Mouse (Mus musculus) midbrain, embryonic 15.5 days (tissue): Measurements from ENCODE around the gene Hspg2. TPM values are rescaled to one million over a fixed set of nuclear protein-coding genes. Genes with fewer than 3 reads are reported as not detected.

ENCODE experiments used
- ATAC-seq: fragments of 200-750 bp; cut with Nextera tagmentation; replicated peaks from 2 replicates; pipeline ENCODE4 v1.8.0; 2017; ENCODE audit warnings: moderate TSS enrichment
- H3K27ac ChIP-seq: fragments of 300-500 bp; sonication (generic); 2 replicates; pipeline ENCODE4 v1.5.1; 2015; ENCODE audit warnings: mild to moderate bottlenecking, inconsistent platforms
- H3K27me3 ChIP-seq: fragments of 300-500 bp; sonication (generic); replicated peaks from 2 replicates; pipeline ENCODE4 v1.6.1; 2015; ENCODE audit warnings: inconsistent platforms
- H3K36me3 ChIP-seq: fragments of 300-500 bp; sonication (generic); replicated peaks from 2 replicates; pipeline ENCODE4 v1.6.1; 2015; ENCODE audit warnings: inconsistent platforms
- H3K4me1 ChIP-seq: fragments of 300-500 bp; sonication (generic); 2 replicates; pipeline ENCODE4 v1.6.1; 2015; ENCODE audit warnings: inconsistent platforms
- H3K4me2 ChIP-seq: fragments of 300-500 bp; sonication (generic); 2 replicates; pipeline ENCODE4 v1.6.1; 2015; ENCODE audit warnings: inconsistent platforms, mild to moderate bottlenecking, moderate library complexity
- H3K4me3 ChIP-seq: fragments of 300-500 bp; sonication (generic); 2 replicates; pipeline ENCODE4 v1.5.1; 2015; ENCODE audit warnings: mild to moderate bottlenecking, inconsistent platforms
- H3K9ac ChIP-seq: fragments of 300-500 bp; sonication (generic); 2 replicates; pipeline ENCODE4 v1.6.1; 2015; ENCODE audit warnings: mild to moderate bottlenecking, inconsistent platforms
- H3K9me3 ChIP-seq: fragments of 300-500 bp; sonication (generic); 2 replicates; pipeline ENCODE4 v1.6.1; 2016; ENCODE audit warnings: inconsistent platforms
- WGBS: fragments of 180-500 bp; shearing (Covaris S2); methylation state at CpG from one replicate; pipeline ENCODE4 v1.1.7; 2015; ENCODE audit warnings: mixed read lengths; 5-methylcytosine and 5-hydroxymethylcytosine counted together
- polyA plus RNA-seq: library from polyadenylated mRNA; unstranded; fragments of >200 nt; fragmentation: Nextera tagmentation; extraction: Ambion mirVana; gene quantifications from 2 replicates; pipeline ENCODE4 v1.2.1, GENCODE M21; 2015

Hspg2 gene
- polyA plus RNA-seq, 1 experiment from 2014 or later = 4.1 TPM

DNA sequence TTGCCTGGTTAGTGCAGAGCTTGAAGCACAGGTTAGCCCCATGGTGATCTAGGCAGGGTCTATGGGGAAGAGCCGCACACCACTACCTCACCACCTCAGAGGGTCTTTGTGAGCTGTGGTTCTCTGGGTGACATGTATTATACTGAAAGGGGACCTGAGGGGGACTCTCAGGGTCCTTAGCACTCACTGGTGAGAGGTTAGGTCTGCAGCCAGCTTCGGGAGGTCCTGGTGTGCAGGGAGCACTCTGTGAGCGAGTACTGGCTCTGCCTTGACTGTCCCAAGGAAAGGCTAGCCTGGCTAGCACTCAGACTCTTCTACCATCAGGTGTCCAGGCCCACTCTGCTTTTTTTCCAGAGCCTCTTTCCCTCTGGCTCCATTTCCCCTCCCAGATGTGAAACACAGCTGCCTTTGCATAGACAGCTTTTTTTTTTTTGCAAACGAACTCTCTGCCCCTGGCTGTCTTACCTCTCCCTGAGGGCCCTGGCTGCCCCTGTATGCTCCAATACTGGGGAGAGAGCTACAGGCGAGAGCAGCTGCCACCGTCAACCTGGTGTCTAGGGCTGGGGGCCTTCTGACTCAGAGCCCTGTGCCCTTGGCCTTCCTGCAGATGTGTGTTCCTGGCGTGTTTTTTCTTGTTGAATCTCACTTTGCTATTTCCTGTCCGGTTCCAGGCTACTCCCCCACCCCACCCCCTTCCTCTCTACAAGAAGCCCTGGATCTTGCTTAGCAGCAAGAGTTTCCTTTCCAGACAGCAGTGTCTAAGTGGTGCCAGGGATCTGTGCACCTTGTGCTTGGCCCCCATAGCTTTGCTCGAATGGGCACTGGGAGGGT is 29.5 kb downstream of the Hspg2 start:
- Histone ChIP-seq H3K4me3 (no peak overlapping the region), H3K4me1 (peaks cover 12% of the 10 kb centered on the region; the same call in 1 of the 2 replicates), H3K9ac (no peak overlapping the region), H3K9me3 (no peaks in the 10 kb centered on the region), H3K4me2 (no peak overlapping the region), H3K36me3 (no peaks in the 10 kb centered on the region), H3K27me3 (no peaks in the 10 kb centered on the region), H3K27ac (no peak overlapping the region; the same call in 1 of the 2 replicates)
- WGBS = 79% methylated on average over 9 of the region's 9 CpGs
- ATAC-seq = no peak

DNA sequence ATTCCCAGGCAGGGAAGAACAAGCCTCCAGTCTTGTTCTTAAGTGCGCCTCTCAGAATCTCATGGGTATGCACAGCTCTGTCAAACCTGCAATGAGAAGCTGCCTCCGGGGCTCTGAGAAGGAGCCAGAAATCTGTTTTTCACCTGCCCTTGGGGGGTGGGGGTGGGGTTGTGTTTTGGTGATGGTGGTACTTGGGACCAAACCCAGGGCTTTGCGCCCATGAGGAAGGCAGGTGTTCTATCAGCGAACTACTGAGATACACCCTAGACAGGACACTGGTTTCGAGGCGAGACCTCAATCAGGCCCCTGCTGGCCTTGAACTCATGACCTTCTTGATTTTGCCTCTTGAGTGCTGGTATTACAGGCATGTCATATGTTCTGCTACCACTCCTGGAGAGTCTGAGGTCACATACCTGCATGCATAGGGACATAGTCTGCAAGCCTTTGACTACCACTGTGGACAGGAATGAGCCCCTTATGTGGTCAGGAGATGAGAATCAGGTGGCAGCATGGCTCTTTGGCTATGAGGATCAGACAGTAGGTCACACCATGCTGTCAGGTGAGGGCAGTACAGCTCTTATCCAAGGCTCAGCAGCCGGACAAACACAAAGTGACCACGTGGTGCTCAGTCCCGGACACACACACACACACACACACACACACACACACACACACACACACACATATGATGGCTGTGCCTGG is 30.5 kb downstream of the Hspg2 start:
- ATAC-seq = no peak

DNA sequence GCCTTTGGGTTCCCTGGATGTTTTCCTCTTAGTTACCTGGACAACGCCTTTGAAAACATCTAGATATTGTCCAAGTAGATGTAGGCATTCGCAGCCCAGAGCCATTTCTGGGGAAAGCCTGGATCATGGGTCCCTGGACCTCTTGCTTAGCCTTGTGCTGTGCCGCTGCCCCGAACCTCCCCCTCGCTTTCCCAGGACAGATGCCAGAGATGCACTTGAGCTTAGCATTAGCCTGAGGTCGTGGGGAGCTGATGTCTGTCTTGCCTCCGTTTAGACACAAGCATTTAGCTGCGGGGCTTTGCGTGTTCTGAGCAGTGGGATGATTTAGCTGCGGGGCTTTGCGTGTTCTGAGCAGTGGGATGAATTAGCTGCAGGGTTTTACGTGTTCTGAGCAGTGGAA is 31.6 kb downstream of the Hspg2 start:
- Histone ChIP-seq H3K9me3 (no peaks in the 10 kb centered on the region), H3K36me3 (no peaks in the 10 kb centered on the region), H3K27me3 (no peaks in the 10 kb centered on the region), H3K4me2 (no peak overlapping the region), H3K4me1 (peaks cover 2% of the 10 kb centered on the region; the same call in 1 of the 2 replicates), H3K9ac (no peak overlapping the region), H3K4me3 (no peak overlapping the region), H3K27ac (no peak overlapping the region)
- 79% methylated on average over 12 of the region's 12 CpGs for WGBS
- ATAC-seq = no peak

More for the DNA sequence above, 30.5 kb downstream of the Hspg2 start:
- Histone ChIP-seq H3K4me2 (no peak overlapping the region), H3K9ac (no peak overlapping the region), H3K36me3 (no peaks in the 10 kb centered on the region), H3K27me3 (no peaks in the 10 kb centered on the region), H3K27ac (no peak overlapping the region), H3K4me1 (peaks cover 12% of the 10 kb centered on the region; the same call in 1 of the 2 replicates), H3K4me3 (no peak overlapping the region), H3K9me3 (no peaks in the 10 kb centered on the region)
- 89% methylated on average over 9 of the region's 9 CpGs for WGBS

DNA sequence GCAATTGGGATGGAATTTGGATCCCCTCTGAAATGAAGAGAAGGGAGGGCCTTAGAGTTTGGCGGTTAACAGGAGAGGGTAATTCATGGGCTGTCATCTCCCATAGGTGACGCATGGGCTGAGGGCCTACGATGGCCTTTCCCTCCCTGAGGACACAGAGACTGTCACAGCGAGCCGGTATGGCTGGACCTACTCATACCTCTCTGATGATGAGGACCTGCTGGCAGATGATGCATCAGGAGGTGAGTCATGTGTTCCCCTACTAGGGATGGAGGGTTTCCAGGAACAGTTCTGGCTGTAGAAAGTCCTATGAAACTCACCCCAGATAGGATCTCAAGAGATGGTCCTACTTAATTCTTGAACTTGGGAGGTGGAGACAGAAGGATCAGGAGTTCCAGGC is 32.4 kb downstream of the Hspg2 start:
- no peak overlapping the region for H3K4me2 ChIP-seq
- 98% methylated on average over 5 of the region's 5 CpGs for WGBS
- H3K4me3 ChIP-seq = no peak overlapping the region
- no peaks in the 10 kb centered on the region for H3K27me3 ChIP-seq
- no peak for ATAC-seq
- H3K27ac ChIP-seq = no peak overlapping the region
- no peaks in the 10 kb centered on the region for H3K4me1 ChIP-seq
- no peak overlapping the region for H3K9ac ChIP-seq
- H3K9me3 ChIP-seq = no peaks in the 10 kb centered on the region
- no peaks in the 10 kb centered on the region for H3K36me3 ChIP-seq

DNA sequence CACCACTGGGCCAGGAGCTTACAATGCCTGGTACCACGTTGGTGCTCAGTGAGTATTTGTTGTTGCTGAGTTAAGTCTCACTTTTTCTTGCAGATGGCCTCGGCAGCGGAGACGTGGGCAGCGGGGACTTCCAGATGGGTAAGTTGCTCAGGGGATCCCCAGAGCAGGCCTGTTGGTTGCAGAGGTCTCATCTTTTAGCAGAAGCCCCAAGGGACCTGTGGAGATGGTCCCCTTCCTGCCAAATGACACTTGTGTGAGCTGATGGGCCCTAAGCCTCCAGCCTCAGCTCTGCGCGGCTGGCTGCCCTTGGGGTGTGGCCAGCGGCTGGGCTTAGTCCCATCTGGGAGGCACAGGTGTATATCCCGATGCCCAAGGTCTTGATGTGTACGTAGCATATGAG is 33.6 kb downstream of the Hspg2 start:
- Histone ChIP-seq H3K4me1 (no peaks in the 10 kb centered on the region), H3K9ac (no peak overlapping the region), H3K4me2 (no peak overlapping the region), H3K27me3 (no peaks in the 10 kb centered on the region), H3K36me3 (no peaks in the 10 kb centered on the region), H3K27ac (no peak overlapping the region), H3K4me3 (no peak overlapping the region), H3K9me3 (no peaks in the 10 kb centered on the region)
- no peak for ATAC-seq
- WGBS = 88% methylated on average over 10 of the region's 10 CpGs

DNA sequence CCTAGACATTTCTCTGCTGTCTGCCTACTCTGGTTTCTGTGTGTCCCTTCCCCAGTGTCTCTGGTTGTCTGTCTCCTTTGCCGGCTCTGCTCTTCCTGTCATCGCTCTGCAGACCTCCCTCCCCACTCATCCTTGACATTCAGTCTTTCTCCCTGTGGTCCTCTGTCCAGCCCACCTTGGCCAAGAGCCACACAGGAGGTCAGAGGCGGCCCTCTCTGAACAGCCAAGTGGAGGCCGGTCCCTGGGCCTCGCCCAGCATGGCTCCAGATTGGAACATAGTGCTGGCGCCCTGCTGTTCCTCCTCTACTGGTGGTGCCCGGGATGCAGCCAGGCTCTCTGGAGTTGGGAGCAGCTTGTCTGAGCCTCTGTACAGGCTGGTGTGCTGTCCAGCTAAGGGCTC is 34.2 kb downstream of the Hspg2 start:
- 82% methylated on average over 7 of the region's 7 CpGs for WGBS
- Histone ChIP-seq H3K9ac (no peak overlapping the region), H3K36me3 (no peaks in the 10 kb centered on the region), H3K9me3 (no peaks in the 10 kb centered on the region), H3K4me3 (no peak overlapping the region), H3K27me3 (no peaks in the 10 kb centered on the region), H3K4me1 (no peaks in the 10 kb centered on the region), H3K27ac (no peak overlapping the region), H3K4me2 (no peak overlapping the region)
- no peak for ATAC-seq

DNA sequence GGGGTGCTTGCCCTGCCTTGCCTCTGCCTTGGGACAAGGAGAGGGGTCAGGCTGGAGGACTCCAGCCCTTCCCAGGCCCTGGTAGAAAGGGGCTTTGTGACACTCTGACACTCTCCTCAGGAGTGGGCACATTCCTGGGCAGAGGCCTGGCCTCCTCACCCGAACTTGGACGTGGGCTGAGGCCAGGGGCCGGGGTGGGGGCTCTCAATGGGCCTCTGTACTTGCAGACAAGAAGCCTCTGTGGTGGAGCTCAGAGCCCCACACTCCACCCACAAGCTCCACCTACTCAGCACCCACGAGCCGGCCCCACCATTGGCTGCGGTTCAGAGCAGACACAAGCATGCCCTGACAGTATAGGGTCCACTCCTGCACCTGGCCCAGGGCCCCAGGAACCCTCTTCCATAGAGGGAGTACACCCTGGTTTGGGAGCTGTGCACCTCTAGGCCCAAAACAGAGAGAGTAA is 35.0 kb downstream of the Hspg2 start:
- Histone ChIP-seq H3K9ac (no peak overlapping the region), H3K27me3 (no peaks in the 10 kb centered on the region), H3K4me3 (no peak overlapping the region), H3K9me3 (no peaks in the 10 kb centered on the region), H3K36me3 (no peaks in the 10 kb centered on the region), H3K4me2 (no peak overlapping the region), H3K27ac (no peak overlapping the region), H3K4me1 (no peaks in the 10 kb centered on the region)
- 82% methylated on average over 6 of the region's 6 CpGs for WGBS
- ATAC-seq = no peak

DNA sequence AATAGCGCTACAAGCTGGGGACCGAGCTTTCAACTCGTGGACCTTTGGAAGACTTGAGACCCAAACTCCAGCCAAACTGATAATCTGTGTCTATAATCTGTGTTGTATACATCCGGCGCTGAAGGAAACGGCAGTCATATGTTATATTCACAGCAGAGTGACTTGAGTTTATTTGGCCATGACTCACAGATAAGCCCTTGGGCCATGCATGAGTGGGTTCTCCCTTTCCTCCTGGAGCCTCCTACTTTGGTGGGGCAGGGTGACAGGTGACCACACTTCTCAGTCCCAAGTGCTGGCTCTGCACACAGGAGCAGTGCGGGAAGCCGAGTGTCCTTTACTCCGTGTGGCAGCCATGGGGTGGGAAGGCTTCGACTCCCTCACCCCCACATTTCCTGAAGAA is 38.1 kb downstream of the Hspg2 start:
- peaks cover 9% of the 10 kb centered on the region for H3K4me1 ChIP-seq
- no peak overlapping the region for H3K9ac ChIP-seq
- ATAC-seq = no peak
- H3K9me3 ChIP-seq = no peaks in the 10 kb centered on the region
- no peak overlapping the region for H3K4me2 ChIP-seq
- 95% methylated on average over 10 of the region's 10 CpGs for WGBS
- H3K4me3 ChIP-seq = no peak overlapping the region
- no peaks in the 10 kb centered on the region for H3K36me3 ChIP-seq
- H3K27ac ChIP-seq = no peak overlapping the region
- no peaks in the 10 kb centered on the region for H3K27me3 ChIP-seq

DNA sequence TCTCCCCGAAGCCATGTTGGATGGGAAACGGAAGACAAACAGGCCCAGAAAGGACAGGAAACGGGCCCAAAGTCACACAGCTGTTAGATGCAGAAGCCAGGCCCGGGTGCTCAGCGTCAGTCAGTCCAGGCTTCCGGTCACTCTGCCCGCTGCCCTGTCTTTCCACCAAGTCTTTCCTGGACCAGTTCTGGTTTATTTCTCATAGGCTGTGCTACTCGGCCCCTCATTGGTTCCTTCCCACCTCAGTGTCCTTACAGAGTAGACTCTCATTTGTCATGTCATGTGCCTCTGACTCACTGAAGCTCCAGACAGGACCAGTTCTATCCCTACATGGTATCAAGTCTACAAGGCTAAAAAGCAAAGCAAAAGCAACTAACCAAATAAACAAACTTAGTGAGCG is 41.0 kb downstream of the Hspg2 start:
- H3K4me1 ChIP-seq = peaks cover 9% of the 10 kb centered on the region
- WGBS = 88% methylated on average over 9 of the region's 9 CpGs
- H3K9ac ChIP-seq = no peak overlapping the region
- no peaks in the 10 kb centered on the region for H3K27me3 ChIP-seq
- no peak for ATAC-seq
- no peaks in the 10 kb centered on the region for H3K36me3 ChIP-seq
- H3K27ac ChIP-seq = no peak overlapping the region
- no peaks in the 10 kb centered on the region for H3K9me3 ChIP-seq
- no peak overlapping the region for H3K4me3 ChIP-seq
- H3K4me2 ChIP-seq = no peak overlapping the region

DNA sequence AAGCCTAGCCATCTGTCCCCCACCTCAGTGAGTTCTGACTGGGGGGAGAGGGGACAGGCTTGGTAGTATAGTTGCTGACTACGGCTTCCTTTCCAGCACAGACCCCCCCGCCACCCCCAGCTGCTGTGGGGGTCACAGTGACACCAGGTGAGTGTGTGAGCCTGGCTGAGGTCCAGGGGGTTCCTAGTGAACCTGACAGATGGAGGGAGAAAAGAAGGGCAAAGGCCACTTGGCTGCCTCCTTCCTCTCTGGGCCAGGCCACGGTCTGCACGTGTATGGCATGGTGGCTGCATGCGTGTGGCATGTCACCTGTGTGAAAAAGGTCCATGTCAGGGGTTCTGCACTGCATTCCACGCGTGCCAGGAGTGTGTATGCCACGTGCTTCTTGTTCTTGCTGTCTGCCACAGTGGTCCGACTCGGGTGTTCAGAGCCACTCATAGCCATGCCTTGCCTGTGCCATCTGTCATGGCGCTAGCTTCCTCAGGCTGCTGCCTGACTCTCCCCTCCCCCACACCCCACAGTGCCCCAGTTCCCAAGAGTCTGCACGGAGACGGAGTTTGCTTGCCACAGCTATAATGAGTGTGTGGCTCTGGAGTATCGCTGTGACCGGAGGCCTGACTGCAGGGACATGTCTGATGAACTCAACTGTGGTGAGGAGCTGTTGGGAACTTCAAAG is 41.6 kb downstream of the Hspg2 start:
- Histone ChIP-seq H3K4me3 (no peak overlapping the region), H3K9ac (no peak overlapping the region), H3K36me3 (no peaks in the 10 kb centered on the region), H3K4me2 (no peak overlapping the region), H3K27me3 (no peaks in the 10 kb centered on the region), H3K27ac (no peak overlapping the region), H3K4me1 (peaks cover 9% of the 10 kb centered on the region), H3K9me3 (no peaks in the 10 kb centered on the region)
- no peak for ATAC-seq
- 69% methylated on average over 15 of the region's 15 CpGs for WGBS

DNA sequence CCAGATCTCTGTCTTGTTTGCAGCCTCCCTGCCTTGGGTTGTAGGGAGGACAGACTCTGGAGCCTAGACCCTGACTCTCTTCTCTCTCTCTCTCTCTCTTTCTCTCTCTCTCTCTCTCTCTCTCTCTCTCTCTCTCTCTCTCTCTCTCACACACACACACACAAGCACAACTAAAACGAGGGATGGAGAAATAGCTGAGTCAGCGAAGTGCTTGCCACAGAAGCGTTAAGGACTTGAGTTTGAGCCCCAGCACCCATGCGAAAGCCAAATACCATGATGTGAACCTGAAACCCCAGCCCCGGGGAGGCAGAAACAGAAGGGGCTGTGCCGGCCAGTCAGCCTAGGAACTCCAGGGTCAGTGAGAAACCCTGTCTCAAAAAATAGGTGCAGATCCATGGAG is 44.3 kb downstream of the Hspg2 start:
- peaks cover 9% of the 10 kb centered on the region for H3K4me1 ChIP-seq
- no peak overlapping the region for H3K27ac ChIP-seq
- H3K36me3 ChIP-seq = no peaks in the 10 kb centered on the region
- no peak overlapping the region for H3K4me2 ChIP-seq
- H3K9ac ChIP-seq = no peak overlapping the region
- H3K9me3 ChIP-seq = no peaks in the 10 kb centered on the region
- WGBS = 90% methylated on average over 6 of the region's 6 CpGs
- no peaks in the 10 kb centered on the region for H3K27me3 ChIP-seq
- ATAC-seq = no peak
- no peak overlapping the region for H3K4me3 ChIP-seq

DNA sequence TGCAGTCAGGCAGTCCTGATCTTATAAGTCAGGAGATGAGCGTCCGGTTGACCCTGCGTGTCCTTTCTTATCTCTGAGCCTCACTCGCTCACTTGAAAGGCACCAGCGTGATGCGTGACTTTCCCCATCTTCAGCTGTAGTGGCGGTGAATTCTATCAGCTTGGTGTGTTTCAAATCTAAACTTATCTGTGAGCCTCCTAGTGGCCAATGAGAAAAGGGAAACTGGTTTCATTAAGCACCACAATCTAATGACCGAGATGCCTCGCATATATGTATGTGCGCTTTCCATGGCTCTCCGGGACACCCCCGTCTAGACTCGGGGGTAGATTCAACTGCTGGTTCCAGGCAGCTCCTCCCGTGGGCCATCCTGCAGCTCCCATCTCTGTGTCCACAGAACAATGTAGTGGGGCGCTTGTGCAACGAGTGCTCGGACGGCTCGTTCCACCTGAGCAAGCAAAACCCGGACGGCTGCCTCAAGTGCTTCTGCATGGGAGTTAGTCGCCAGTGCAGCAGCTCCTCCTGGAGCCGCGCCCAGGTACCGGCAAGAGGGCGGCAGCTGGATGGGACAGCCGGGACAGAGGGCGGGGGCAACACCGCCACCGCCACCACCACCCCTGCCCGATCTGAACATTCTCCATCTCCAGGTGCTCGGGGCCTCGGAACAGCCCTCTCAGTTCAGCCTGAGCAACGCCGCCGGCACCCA is 49.6 kb downstream of the Hspg2 start:
- Histone ChIP-seq H3K9me3 (no peaks in the 10 kb centered on the region), H3K4me2 (no peak overlapping the region), H3K4me1 (no peaks in the 10 kb centered on the region), H3K9ac (no peak overlapping the region), H3K27me3 (no peaks in the 10 kb centered on the region), H3K27ac (no peak overlapping the region), H3K36me3 (no peaks in the 10 kb centered on the region), H3K4me3 (no peak overlapping the region)
- no peak for ATAC-seq
- WGBS = 89% methylated on average over 36 of the region's 36 CpGs
